In genomic region chr5:72647958-72648595, GRCm38 (mm10) we compare ENCODE assay signal across 8 mouse cellular contexts. TPM values are rescaled to one million over a fixed set of nuclear protein-coding genes. Genes with fewer than 3 reads are reported as not detected.
DNase-seq lines count a peak whose midpoint lies in the region; ATAC-seq and TF ChIP-seq lines count a peak whose summit lies in the region.

No protein-coding gene starts in this region.

- H3K4me1 ChIP-seq in heart, adult 2 months (ENCODE audit: control insufficient read depth, insufficient read depth, low read length): no peaks in the 10 kb centered on the region
- H3K4me1 ChIP-seq in hindbrain, embryonic 10.5 days (replicated peaks): peaks cover 16% of the 10 kb centered on the region
- no peaks in the 10 kb centered on the region; the same call in 1 of the 2 replicates for H3K4me1 ChIP-seq in stomach, postnatal 0 days (replicated peaks; ENCODE audit: control insufficient read depth, insufficient read depth)

- H3K36me3 ChIP-seq in heart, adult 2 months (ENCODE audit: control insufficient read depth, insufficient read depth, low read length): no peaks in the 10 kb centered on the region
- H3K36me3 ChIP-seq in hindbrain, embryonic 10.5 days: no peaks in the 10 kb centered on the region
- H3K36me3 ChIP-seq in stomach, postnatal 0 days (ENCODE audit: control insufficient read depth, insufficient read depth, low read length): no peaks in the 10 kb centered on the region

- WGBS in heart, adult 2 months: 7% methylated on average over 18 of the region's 18 CpGs
- WGBS in hindbrain, embryonic 10.5 days: 7% methylated on average over 18 of the region's 18 CpGs
- 6% methylated on average over 18 of the region's 18 CpGs for WGBS in stomach, postnatal 0 days

- no peak overlapping the region; the same call in 1 of the 2 replicates for H3K9ac ChIP-seq in heart, adult 2 months (ENCODE audit: low read depth, low read length)
- peak overlapping the region; percentile 60 for H3K9ac ChIP-seq in stomach, postnatal 0 days (ENCODE audit: low read length)

- no peaks in the 10 kb centered on the region for H3K9me3 ChIP-seq in hindbrain, embryonic 10.5 days
- H3K9me3 ChIP-seq in stomach, postnatal 0 days (ENCODE audit: control insufficient read depth, low read length): no peaks in the 10 kb centered on the region

- no peaks in the 10 kb centered on the region for H3K79me2 ChIP-seq in heart, adult 2 months (replicated peaks; ENCODE audit: control insufficient read depth, insufficient read depth, low read length)

- peak; percentile 77 for ATAC-seq in stomach, postnatal 0 days (ENCODE audit: low FRiP score, low TSS enrichment)

- 0 out of 2 replicates have a peak, but pooled peaks cover 2% of the 10 kb centered on the region for H3K27me3 ChIP-seq in heart, adult 2 months (ENCODE audit: control insufficient read depth, insufficient read depth, low read length)
- H3K27me3 ChIP-seq in hindbrain, embryonic 10.5 days (ENCODE audit: insufficient read depth, poor library complexity, severe bottlenecking): peaks cover 71% of the 10 kb centered on the region
- no peaks in the 10 kb centered on the region for H3K27me3 ChIP-seq in stomach, postnatal 0 days (ENCODE audit: control insufficient read depth, insufficient read depth, low read length)

- intact Hi-C loops in heart, adult 2 months (cut with DNase I): no loop called here
- intact Hi-C loops in heart, postnatal 25 days (cut with DNase I): no loop called here

- H3K4me3 ChIP-seq in heart, adult 2 months: peak overlapping the region; percentile 39
- peak overlapping the region; percentile 64 for H3K4me3 ChIP-seq in hindbrain, embryonic 10.5 days
- H3K4me3 ChIP-seq in stomach, postnatal 0 days (ENCODE audit: low read depth, low read length): peak overlapping the region; percentile 49

- DNase-seq in heart, adult 2 months: no peak
- DNase-seq in heart, postnatal 25 days (ENCODE audit: low spot score): no peak
- DNase-seq in R1 (ENCODE audit: low read depth, low spot score): peak; percentile 76
- no peak for DNase-seq in hindbrain, embryonic 10.5 days (ENCODE audit: low spot score)
- DNase-seq in lung, postnatal 10 days: peak; percentile 7
- peak; percentile 65 for DNase-seq in stomach, postnatal 0 days (ENCODE audit: low spot score)
- DNase-seq in testis, postnatal 14 days (ENCODE audit: low spot score): no peak
- DNase-seq in adrenal gland, adult 8-10 months: no peak

- TF ChIP-seq CTCF in heart, adult 2 months (IDR thresholded peaks at IDR 0.05): no peak
- no peak for TF ChIP-seq CTCF in stomach, postnatal 0 days (IDR thresholded peaks at IDR 0.05; ENCODE audit: low read depth)

- peak overlapping the region; percentile 80 for H3K4me2 ChIP-seq in stomach, postnatal 0 days (replicated peaks; ENCODE audit: low read depth)

- TF ChIP-seq EP300 in heart, adult 2 months (IDR thresholded peaks at IDR 0.05; ENCODE audit: insufficient read depth, low read depth, low read length): no peak
- TF ChIP-seq EP300 in stomach, postnatal 0 days (optimal IDR thresholded peaks at IDR 0.05): no peak

- no peak for TF ChIP-seq POLR2A in heart, adult 2 months (IDR thresholded peaks at IDR 0.05; ENCODE audit: insufficient read depth, low read depth, low read length)

- H3K27ac ChIP-seq in heart, adult 2 months: no peak overlapping the region
- peak overlapping the region; percentile 6 for H3K27ac ChIP-seq in hindbrain, embryonic 10.5 days
- peak overlapping the region; percentile 86 for H3K27ac ChIP-seq in stomach, postnatal 0 days (replicated peaks)

RNA-seq across cellular contexts. Expression of gene Nipal1, which starts 0.5 kb away (rescaled TPM):
- not detected for total RNA-seq in heart, adult 2 months (2021)
- not detected in 2 replicates for polyA plus RNA-seq in heart, adult 2 months (2012; rRNA removed)
- total RNA-seq in heart, postnatal 25 days (2021): not detected
- polyA plus RNA-seq in hindbrain, embryonic 10.5 days (2016; fragmentation: Nextera tagmentation; extraction: Ambion mirVana): 0.44 TPM in 1 of 2 replicates, not detected in the other
- 64.5 and 64.7 TPM in 2 replicates for polyA plus RNA-seq in stomach, postnatal 0 days (2015; fragmentation: Nextera tagmentation; extraction: Ambion mirVana)
- 1 to 10 TPM in 1 of 4 experiments, under 1 TPM in 3; 0.24 to 3.5 (median 0.60) TPM for total RNA-seq in adrenal gland, adult 8-10 months (2022)

RNA-seq across cellular contexts. Expression of gene Cnga1, which starts 4.0 kb away (rescaled TPM):
- not detected for total RNA-seq in heart, adult 2 months (2021)
- not detected in 2 replicates for polyA plus RNA-seq in heart, adult 2 months (2012; rRNA removed)
- not detected for total RNA-seq in heart, postnatal 25 days (2021)
- polyA plus RNA-seq in hindbrain, embryonic 10.5 days (2016; fragmentation: Nextera tagmentation; extraction: Ambion mirVana): not detected in 2 replicates
- polyA plus RNA-seq in stomach, postnatal 0 days (2015; fragmentation: Nextera tagmentation; extraction: Ambion mirVana): 0.06 TPM in 1 of 2 replicates, not detected in the other
- under 1 TPM in 1 of 4 experiments, not detected in 3; 0.15 TPM for total RNA-seq in adrenal gland, adult 8-10 months (2022)

Comparison
In these comparisons a context has a peak if more than half of its experiments do, and no peak if none do; other contexts are left out.
1. DNase-seq: peak in R1 (single experiment), lung, postnatal 10 days (single experiment) and stomach, postnatal 0 days (single experiment); none in heart, adult 2 months (0 of 2), heart, postnatal 25 days (single experiment), hindbrain, embryonic 10.5 days (single experiment), testis, postnatal 14 days (single experiment) and adrenal gland, adult 8-10 months (single experiment).
2. Peak in every context shown above with its lines, with median percentiles within 50 percentile points of each other: H3K4me3 ChIP-seq.